Mouse (Mus musculus): ENCODE results near the gene Hspb8.

DNA sequence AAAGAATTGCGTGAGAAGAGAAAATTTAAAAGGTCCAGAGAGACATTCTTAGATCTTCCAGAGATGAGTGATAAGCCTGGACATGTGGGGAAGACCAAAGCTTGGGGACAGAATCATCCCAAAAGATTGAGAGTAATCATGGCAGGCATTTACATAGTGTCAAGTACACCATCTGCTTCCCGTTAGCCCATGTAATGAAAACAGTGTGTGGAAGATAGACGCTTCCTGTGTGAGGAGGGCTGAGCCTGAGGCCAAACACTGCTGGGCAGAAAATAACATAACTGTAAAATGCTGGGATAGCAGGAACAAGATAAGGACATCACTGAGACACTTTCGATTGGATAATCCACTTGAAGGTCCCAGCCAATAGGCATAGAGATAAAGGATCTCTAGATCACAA, 61.9 kb downstream of the Hspb8 start:
- TF ChIP-seq CTCF (conservative IDR thresholded peaks at IDR 0.05 in 1 of 2, IDR thresholded peaks at IDR 0.05 in 1 of 2; ENCODE audit: low read depth in 2 of 2, low read length in 2 of 2): no peak
- TF ChIP-seq EP300 (IDR thresholded peaks at IDR 0.05; ENCODE audit: low read length): no peak
- no peak for TF ChIP-seq USF1 (IDR thresholded peaks at IDR 0.05; ENCODE audit: low read depth, low read length)
- no peak for TF ChIP-seq MYC (IDR thresholded peaks at IDR 0.05; ENCODE audit: low read depth, low read length)
- TF ChIP-seq MAX (IDR thresholded peaks at IDR 0.05; ENCODE audit: low read length): no peak
